Mouse (Mus musculus) embryonic facial prominence, embryonic 10.5 days (tissue): ENCODE measurements around the gene Nup210l. TPM values are rescaled to one million over a fixed set of nuclear protein-coding genes. Genes with fewer than 3 reads are reported as not detected.

ENCODE experiments used
- DNase-seq: peaks from one replicate; pipeline ENCODE4 v3.0.0-alpha.2; 2017; ENCODE audit warnings: low spot score
- H3K27ac ChIP-seq: fragments of 300-500 bp; sonication (generic); replicated peaks from 2 replicates; pipeline ENCODE4 v1.5.1; 2016; ENCODE audit warnings: mild to moderate bottlenecking
- H3K27me3 ChIP-seq: fragments of 300-500 bp; sonication (generic); replicated peaks from 2 replicates; pipeline ENCODE4 v1.6.1; 2016; ENCODE audit warnings: low read depth, mild to moderate bottlenecking; ENCODE audit not compliant: poor library complexity, severe bottlenecking
- H3K36me3 ChIP-seq: fragments of 300-500 bp; sonication (generic); replicated peaks from 2 replicates; pipeline ENCODE4 v1.6.1; 2016; ENCODE audit warnings: mild to moderate bottlenecking, moderate library complexity
- H3K4me1 ChIP-seq: fragments of 300-500 bp; sonication (generic); 2 replicates; pipeline ENCODE4 v1.6.1; 2016
- H3K4me3 ChIP-seq: fragments of 300-500 bp; sonication (generic); 2 replicates; pipeline ENCODE4 v1.5.1; 2016; ENCODE audit warnings: mild to moderate bottlenecking, moderate library complexity
- H3K9me3 ChIP-seq: fragments of 300-500 bp; sonication (generic); 2 replicates; pipeline ENCODE4 v1.6.1; 2016; ENCODE audit warnings: mild to moderate bottlenecking
- WGBS: fragments of 180-500 bp; shearing (Covaris S2); methylation state at CpG from one replicate; pipeline ENCODE4 v1.1.7; 2016; 5-methylcytosine and 5-hydroxymethylcytosine counted together
- polyA plus RNA-seq: library from polyadenylated mRNA; unstranded; fragments of >200 nt; fragmentation: Nextera tagmentation; extraction: Ambion mirVana; gene quantifications from 2 replicates; pipeline ENCODE4 v1.2.1, GENCODE M21; 2016

Gene Nup210l
- polyA plus RNA-seq, 1 experiment from 2014 or later: 0.59 TPM

DNA sequence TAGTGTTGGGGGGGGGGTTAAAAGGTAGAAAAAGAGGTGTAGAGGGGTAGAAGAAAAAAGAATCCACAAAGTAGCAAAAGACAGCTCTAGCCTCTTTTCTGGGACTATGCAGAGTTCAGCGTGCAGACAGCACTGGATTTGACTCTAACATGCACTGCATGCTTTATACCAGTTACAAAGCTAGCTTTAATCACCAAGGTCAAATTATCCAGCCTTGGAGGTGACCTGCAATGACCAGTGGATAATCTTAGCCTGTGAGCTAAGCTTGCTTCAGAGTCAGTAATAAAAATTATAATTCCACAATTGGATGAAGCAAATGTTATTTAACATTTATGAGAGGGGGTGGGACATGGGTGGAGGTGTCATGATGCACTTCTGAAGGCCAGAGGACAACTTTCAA lies 91.7 kb downstream of the Nup210l start:
- DNase-seq: no peak
- H3K36me3 ChIP-seq: no peaks in the 10 kb centered on the region
- WGBS: 78% methylated on average over 1 of the region's 1 CpGs

DNA sequence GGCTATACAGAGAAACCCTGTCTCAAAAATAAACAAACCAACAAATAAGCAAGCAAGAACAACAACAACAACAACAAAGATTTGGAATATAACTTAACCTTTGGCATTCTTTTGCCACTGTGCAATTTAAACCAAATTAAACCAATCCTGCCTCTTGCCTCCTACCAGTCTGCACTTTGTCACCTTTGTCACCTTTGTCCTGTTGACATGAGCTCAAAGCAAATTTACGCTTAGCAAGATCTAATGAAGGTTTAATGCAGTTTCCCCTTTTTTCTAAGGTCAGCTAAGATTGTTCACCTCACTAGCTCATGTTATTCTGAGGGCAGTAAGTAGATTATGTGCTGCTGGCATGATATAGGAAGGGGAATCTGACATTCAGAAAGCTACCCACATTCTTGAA lies 93.6 kb downstream of the Nup210l start:
- Histone ChIP-seq H3K27me3 (no peaks in the 10 kb centered on the region), H3K36me3 (no peaks in the 10 kb centered on the region), H3K4me3 (no peak overlapping the region), H3K27ac (no peak overlapping the region), H3K4me1 (0 out of 2 replicates have a peak, but pooled peaks cover 3% of the 10 kb centered on the region), H3K9me3 (no peaks in the 10 kb centered on the region)
- WGBS: 80% methylated on average over 1 of the region's 1 CpGs
- DNase-seq: no peak

More for the DNA sequence above, 91.7 kb downstream of the Nup210l start:
- 0 out of 2 replicates have a peak, but pooled peaks cover 3% of the 10 kb centered on the region for H3K4me1 ChIP-seq
- H3K27ac ChIP-seq: no peak overlapping the region
- H3K27me3 ChIP-seq: no peaks in the 10 kb centered on the region
- no peaks in the 10 kb centered on the region for H3K9me3 ChIP-seq
- no peak overlapping the region for H3K4me3 ChIP-seq

DNA sequence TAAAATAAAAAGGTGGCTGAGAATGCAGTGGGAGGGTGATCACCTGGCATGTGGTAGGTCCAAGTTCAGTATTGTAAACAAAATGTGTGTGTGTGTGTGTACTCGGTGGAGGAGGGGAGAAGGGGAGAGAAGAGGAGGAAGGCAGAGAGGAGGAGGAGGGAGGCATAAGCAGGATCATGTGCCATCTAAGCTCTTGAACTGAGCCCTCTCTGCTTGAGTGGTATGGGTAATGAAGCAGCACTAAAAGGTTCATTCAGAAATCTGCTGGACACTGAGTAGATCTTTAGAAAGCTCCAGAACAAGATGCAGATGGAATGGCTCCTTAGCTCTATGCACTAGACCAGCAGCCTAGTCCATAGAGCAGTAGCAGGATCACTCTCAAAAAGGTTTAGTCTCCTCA lies 99.0 kb downstream of the Nup210l start:
- Histone ChIP-seq H3K4me3 (no peak overlapping the region), H3K27ac (no peak overlapping the region), H3K4me1 (no peaks in the 10 kb centered on the region), H3K27me3 (no peaks in the 10 kb centered on the region), H3K9me3 (no peaks in the 10 kb centered on the region), H3K36me3 (peaks cover 23% of the 10 kb centered on the region)
- 77% methylated on average over 1 of the region's 1 CpGs for WGBS
- DNase-seq: no peak

DNA sequence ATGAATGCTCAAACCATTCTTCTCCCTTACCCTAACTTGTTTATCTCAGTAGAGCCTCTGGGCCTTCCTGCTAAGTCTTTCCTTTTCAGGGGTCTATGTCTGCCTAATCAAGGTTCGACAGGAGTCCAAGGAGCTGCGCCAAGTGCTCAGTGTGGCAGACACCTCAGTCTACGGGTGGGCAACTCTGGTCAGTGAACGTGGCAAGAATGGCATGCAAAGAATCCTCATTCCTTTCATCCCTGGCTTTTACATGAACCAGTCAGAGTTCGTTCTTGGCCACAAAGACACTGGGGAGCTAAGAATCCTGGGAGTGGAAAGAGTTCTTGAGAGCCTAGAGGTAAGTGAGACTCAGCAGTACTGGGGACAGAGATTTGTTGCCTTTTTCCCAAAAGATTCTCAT lies 99.7 kb downstream of the Nup210l start:
- H3K27ac ChIP-seq: no peak overlapping the region
- no peaks in the 10 kb centered on the region for H3K4me1 ChIP-seq
- no peak for DNase-seq
- no peaks in the 10 kb centered on the region for H3K27me3 ChIP-seq
- no peak overlapping the region for H3K4me3 ChIP-seq
- peaks cover 30% of the 10 kb centered on the region for H3K36me3 ChIP-seq
- H3K9me3 ChIP-seq: no peaks in the 10 kb centered on the region
- 79% methylated on average over 5 of the region's 5 CpGs for WGBS

DNA sequence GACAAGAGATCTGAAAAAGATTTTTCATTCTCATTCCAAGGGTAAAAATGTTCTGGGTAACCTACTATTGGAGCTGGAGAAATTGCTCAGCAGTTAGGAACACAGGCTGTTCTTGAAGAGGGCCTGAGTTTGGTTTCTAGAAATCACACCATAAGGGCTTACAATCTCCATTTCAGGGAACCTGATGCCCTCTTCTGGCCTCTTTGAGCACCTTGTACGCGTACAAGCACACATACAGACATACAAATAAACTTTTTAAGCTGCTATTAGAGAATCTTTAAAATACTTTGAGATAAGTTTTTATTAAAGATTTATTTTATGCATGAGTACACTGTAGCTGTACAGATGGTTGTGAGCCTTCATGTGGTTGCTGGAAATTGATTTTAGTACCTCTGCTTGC lies 100.7 kb downstream of the Nup210l start:
- Histone ChIP-seq H3K27ac (no peak overlapping the region), H3K4me1 (no peaks in the 10 kb centered on the region), H3K36me3 (peaks cover 40% of the 10 kb centered on the region), H3K27me3 (no peaks in the 10 kb centered on the region), H3K9me3 (no peaks in the 10 kb centered on the region), H3K4me3 (no peak overlapping the region)
- WGBS: 92% methylated on average over 2 of the region's 2 CpGs
- DNase-seq: no peak

- Histone ChIP-seq H3K9me3 (no peaks in the 10 kb centered on the region), H3K4me3 (no peak overlapping the region), H3K27ac (no peak overlapping the region), H3K27me3 (no peaks in the 10 kb centered on the region), H3K4me1 (peaks cover 18% of the 10 kb centered on the region), H3K36me3 (peaks cover 71% of the 10 kb centered on the region)
- 88% methylated on average over 2 of the region's 2 CpGs for WGBS
- no peak for DNase-seq
Observed at GRCm38 (mm10) chr3:90208662-90209061, 104.7 kb downstream of the Nup210l start.

DNA sequence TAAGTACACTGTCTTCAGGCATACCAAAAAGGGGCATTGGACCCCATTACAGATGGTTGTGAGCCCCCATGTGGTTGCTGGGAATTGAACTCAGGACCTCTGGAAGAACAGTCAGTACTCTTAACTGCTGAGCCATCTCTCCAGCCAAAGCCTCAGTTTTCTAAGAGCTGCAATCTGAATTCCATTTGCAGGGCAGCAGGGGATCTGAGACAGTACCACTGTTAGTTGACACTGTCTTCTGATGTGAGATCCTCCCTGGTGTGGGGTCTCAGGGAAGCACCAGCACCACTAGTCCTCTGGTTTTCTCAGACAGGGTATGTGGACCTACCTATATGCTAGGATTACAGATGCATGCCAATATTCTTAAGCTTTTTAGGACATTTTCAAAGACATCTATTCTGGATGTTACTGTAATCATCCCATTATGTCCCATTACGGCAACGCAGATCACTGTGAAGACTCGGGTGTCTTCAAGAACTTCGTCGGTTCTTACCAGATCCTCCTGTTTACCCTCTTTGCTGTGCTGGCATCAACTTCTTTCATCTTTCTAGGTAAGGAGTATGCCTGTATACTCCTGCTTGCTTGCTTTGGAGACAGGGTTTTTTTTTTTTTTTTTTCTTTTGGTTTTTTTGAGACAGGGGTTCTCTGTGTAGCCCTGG lies 106.1 kb downstream of the Nup210l start:
- H3K36me3 ChIP-seq: peaks cover 70% of the 10 kb centered on the region
- H3K9me3 ChIP-seq: no peaks in the 10 kb centered on the region
- no peaks in the 10 kb centered on the region for H3K27me3 ChIP-seq
- H3K27ac ChIP-seq: no peak overlapping the region
- no peak for DNase-seq
- H3K4me3 ChIP-seq: no peak overlapping the region
- 92% methylated on average over 5 of the region's 5 CpGs for WGBS
- H3K4me1 ChIP-seq: peaks cover 24% of the 10 kb centered on the region

DNA sequence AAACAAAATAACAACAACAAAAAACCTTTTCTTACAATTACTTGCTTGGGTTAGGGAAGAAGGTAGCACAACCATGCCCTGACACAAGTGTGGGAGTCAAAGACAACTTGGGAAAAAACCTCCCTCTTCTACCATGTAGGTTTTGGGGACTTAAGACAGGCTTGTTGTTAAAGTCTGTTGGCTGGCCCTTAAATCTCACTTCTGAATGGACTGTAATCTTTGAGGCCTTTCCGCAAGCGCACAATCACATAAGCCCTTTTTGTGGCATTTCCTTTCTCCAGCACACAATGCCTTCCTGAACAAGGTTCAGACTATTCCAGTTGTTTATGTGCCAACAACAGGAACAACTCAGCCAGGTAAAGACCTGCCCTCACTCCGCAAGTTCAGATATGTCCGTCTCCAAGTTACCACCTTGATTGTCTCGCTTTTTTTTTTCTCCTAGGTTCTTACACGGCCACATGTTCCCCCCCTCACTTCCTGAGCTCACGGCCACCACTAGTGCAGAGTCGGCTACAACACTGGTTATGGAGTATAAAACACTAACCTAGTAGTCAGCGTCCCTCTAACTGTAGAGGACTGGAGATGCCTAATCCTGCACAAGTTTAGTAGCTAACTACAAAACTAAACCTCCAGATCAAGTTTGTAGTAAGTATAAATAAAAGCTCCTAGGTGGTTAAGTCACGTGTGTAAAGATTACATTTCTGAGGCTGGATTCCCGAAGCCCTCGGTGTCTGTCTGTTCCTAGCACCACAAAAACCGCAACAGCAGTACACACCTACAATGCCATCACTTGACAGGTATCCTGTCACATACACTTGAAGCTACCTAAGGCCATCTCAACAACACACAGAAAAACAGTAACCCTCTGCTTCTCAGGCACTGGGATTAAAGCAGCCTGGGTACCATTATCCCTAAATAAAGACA lies 107.8 kb downstream of the Nup210l start:
- H3K36me3 ChIP-seq: peaks cover 60% of the 10 kb centered on the region
- WGBS: 82% methylated on average over 13 of the region's 13 CpGs
- H3K27me3 ChIP-seq: no peaks in the 10 kb centered on the region
- peaks cover 24% of the 10 kb centered on the region for H3K4me1 ChIP-seq
- DNase-seq: no peak
- H3K9me3 ChIP-seq: no peaks in the 10 kb centered on the region
- H3K27ac ChIP-seq: no peak overlapping the region
- peak overlapping the region; percentile 94 for H3K4me3 ChIP-seq

GRCm38 (mm10) chr3:90212723-90213122 lies 108.8 kb downstream of the Nup210l start:
- WGBS: 16% methylated on average over 5 of the region's 5 CpGs
- no peak for DNase-seq
- peaks cover 50% of the 10 kb centered on the region for H3K36me3 ChIP-seq
- no peaks in the 10 kb centered on the region for H3K9me3 ChIP-seq
- peaks cover 24% of the 10 kb centered on the region for H3K4me1 ChIP-seq
- H3K27me3 ChIP-seq: no peaks in the 10 kb centered on the region
- peak overlapping the region; percentile 98 for H3K27ac ChIP-seq
- H3K4me3 ChIP-seq: peak overlapping the region; percentile 94

- H3K9me3 ChIP-seq: no peaks in the 10 kb centered on the region
- WGBS: under 1% methylated on average over 42 of the region's 42 CpGs
- H3K4me3 ChIP-seq: peak within 1 kb of the TSS; percentile 94
Observed at GRCm38 (mm10) chr3:90213377-90213866, 109.5 kb downstream of the Nup210l start, which contains the start of the genes Rps27 and Rab13. Rps27 (minus strand) TSS chr3:90213651. Rab13 (plus strand) TSS chr3:90213695.

DNA sequence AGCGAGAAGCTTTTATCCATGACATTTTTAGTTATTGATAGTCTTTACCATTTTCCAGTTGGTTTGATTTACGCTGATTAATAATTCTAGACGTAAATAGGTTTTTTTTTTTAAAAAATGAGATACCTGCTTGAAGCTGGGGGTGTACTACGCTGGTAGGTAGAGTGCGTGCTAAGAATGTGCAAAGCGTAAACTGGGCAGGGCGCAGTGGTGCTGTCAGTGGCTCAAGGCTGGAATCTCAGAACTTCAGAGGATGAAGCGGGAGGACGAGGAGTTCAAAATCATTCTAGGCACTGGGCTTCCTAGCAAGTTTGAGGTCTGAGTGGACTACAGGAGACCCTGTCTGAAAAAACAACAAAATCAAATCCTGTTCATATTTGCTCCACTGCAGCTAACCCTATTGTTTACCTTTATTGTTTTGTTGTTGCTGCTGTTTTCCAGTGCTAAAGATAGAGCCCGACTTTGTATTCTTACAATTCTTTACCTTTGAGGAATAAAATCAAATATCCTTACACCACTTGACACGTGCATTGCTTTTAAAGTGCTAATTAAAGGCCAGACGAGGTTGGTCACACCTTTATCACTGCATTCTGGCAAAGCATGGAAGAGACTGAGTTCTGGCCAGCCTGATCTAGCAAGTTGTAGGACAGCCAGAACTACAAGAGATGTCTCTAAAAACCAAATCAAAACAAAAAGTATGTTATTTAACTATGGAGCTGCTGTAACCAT lies 110.2 kb downstream of the Nup210l start:
- peak; percentile 25 for DNase-seq
- Histone ChIP-seq H3K4me3 (peak overlapping the region; percentile 94), H3K9me3 (no peaks in the 10 kb centered on the region), H3K36me3 (peaks cover 36% of the 10 kb centered on the region), H3K27ac (peak overlapping the region; percentile 98), H3K27me3 (no peaks in the 10 kb centered on the region), H3K4me1 (peaks cover 24% of the 10 kb centered on the region)
- WGBS: 15% methylated on average over 12 of the region's 12 CpGs

More at GRCm38 (mm10) chr3:90213377-90213866, 109.5 kb downstream of the Nup210l start, which contains the start of the genes Rps27 and Rab13:
- Histone ChIP-seq H3K4me1 (peaks cover 24% of the 10 kb centered on the region), H3K27ac (peak within 1 kb of the TSS; percentile 98), H3K27me3 (no peaks in the 10 kb centered on the region), H3K36me3 (peaks cover 43% of the 10 kb centered on the region)
- peak; percentile 90 for DNase-seq

DNA sequence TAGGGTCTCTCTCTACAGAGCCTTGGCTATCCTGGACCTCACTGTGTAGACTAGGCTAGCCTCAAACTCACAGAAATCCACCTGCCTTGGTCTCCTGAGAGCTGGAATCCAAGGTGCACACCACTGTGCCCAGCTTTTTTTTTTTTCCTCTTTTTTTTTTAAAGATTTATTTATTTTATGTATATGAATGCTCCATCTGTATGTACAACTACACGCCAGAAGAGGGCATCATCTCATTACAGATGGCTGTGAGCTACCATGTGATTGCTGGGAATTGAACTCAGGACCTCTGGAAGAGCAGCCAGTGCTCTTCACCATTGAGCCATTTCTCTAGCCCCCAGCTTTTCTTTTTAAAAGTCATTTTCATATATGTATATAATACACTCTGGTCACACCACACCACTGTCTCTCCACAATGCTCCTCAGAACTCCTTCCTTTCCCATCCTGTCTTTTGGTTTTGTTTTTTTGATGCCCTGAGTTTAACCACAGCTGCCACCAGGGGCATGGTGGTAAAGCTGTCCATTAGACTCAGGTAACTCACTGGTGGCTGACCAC lies 112.0 kb downstream of the Nup210l start:
- no peak for DNase-seq
- H3K4me1 ChIP-seq: peaks cover 36% of the 10 kb centered on the region
- H3K4me3 ChIP-seq: no peak overlapping the region
- H3K27ac ChIP-seq: no peak overlapping the region
- H3K36me3 ChIP-seq: peaks cover 18% of the 10 kb centered on the region
- no peaks in the 10 kb centered on the region for H3K27me3 ChIP-seq
- 30% methylated on average over 1 of the region's 1 CpGs for WGBS
- H3K9me3 ChIP-seq: no peaks in the 10 kb centered on the region
